Mouse (Mus musculus): ENCODE measurements around the gene Snx32.

- TF ChIP-seq GATA1 (IDR thresholded peaks at IDR 0.05; ENCODE audit: low read length) (no peak), TAL1 (IDR thresholded peaks at IDR 0.05; ENCODE audit: low read length) (no peak)
Observed at GRCm38 (mm10) chr19:5455568-5455967, 54.8 kb downstream of the Snx32 start.
